Mouse (Mus musculus): ENCODE data around the gene Gm16451.
"Not testable (repeated sequence)": the region's sequence is repeated elsewhere in the genome, so short reads cannot be mapped to it uniquely, and the experiment has no call there.

Gm16451 gene
- long read RNA-seq, experiment 1: 0 reads
- long read RNA-seq, experiment 2: 0 reads

DNA sequence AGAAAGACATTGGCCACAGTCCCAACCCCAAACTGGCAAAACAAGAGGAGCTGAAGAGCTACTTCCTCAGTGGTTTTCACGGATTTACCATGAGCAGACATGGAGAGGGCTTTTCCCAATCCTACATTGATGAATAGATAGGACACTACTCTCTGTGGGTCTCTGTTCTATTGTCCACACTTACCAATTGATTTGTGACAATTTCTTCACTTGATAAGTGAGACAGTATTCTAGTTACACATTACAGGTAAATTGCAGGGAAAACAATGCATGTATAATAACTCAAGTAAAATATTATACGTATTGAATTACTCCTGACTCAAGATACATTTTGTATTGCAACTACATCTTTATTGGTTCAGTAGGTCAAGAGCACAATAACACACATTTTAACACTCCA lies at the start of gene Gm16451:
Gene Gm16451, minus strand, starts transcription at position 101 of the 400 bp plus-strand sequence.
- intact Hi-C loops (cut with DNase I): not testable (repeated sequence)

DNA sequence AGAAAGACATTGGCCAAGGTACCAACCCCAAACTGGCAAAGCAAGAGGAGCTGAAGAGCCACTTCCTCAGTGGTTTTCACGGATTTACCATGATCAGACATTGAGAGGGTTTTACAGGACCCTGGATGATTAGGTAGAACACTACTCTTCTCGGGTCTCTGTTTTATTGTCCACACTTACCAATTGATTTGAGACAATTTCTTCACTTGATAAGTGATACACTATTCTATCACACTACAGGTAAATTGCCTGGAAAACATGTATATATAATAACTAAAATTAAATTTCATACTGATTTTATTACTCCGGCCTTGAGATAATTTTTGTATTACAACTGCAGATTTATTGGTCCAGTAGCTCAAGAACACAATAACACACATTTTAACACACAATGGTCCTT lies 45.9 kb upstream of the Gm16451 start, which contains the start of gene Vmn1r142:
Gene Vmn1r142, minus strand, starts transcription at position 101 of the 400 bp plus-strand sequence.
- intact Hi-C loops (cut with DNase I): not testable (repeated sequence)

DNA sequence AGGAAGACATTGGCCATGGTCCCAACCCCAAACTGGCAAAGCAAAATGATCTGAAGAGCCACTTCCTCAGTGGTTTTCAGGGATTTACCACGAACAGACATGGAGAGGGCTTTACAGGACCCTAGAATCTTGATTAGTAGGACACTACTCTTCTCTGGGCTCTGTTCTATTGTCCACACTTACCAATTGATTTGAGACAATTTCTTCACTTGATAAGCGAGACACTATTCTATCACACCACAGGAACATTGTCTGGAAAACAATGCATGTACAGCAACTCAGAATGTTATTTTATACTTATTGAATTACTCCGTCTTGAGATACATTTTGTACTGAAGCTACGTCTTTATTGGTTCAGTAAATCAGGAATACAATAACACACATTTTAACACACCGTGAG lies 16.6 kb upstream of the Gm16451 start, which contains the start of gene Gm10666:
Gene Gm10666, minus strand, starts transcription at position 101 of the 400 bp plus-strand sequence.
- intact Hi-C loops (cut with DNase I): not testable (repeated sequence)

DNA sequence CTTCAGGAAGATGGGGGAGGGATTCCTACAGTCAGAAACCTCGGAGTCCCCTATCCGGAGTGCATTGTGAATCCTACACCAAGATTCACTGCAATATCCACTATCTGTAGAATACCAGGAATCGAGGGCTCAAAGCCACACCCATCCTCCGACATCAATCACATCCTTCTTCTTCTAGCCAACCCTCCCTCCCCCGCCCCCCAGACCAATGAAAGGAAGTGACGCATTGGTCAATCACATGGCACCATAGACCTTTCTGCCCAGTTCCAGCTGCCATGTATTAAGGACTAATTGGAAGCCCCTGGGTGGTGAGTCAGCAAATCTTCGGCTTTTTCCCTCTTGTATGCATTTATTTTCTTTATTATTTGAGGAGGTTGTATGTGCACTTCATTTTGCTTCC lies 49.3 kb downstream of the Gm16451 start, which contains the start of gene Vmn1r139:
Gene Vmn1r139, plus strand, starts transcription at position 301 of the 400 bp plus-strand sequence.
- intact Hi-C loops (cut with DNase I): not testable (repeated sequence)

Data from adrenal gland (tissue).